Mouse (Mus musculus) spleen, adult 2 months (tissue): Measurements from ENCODE around the gene Tpcn2.

Experiments
- CTCF ChIP-seq: fragments of 200-500 bp; IDR thresholded peaks from 2 replicates; pipeline ENCODE4 v1.5.1; 2011; ENCODE audit warnings: mild to moderate bottlenecking, inconsistent platforms; ENCODE audit not compliant: insufficient read depth, insufficient read length, insufficient replicate concordance; ENCODE audit errors: extremely low read depth
- POLR2A ChIP-seq: fragments of 200-500 bp; IDR thresholded peaks from 2 replicates; pipeline ENCODE4 v1.6.1; 2011; ENCODE audit warnings: low read depth, low read length, inconsistent platforms

DNA sequence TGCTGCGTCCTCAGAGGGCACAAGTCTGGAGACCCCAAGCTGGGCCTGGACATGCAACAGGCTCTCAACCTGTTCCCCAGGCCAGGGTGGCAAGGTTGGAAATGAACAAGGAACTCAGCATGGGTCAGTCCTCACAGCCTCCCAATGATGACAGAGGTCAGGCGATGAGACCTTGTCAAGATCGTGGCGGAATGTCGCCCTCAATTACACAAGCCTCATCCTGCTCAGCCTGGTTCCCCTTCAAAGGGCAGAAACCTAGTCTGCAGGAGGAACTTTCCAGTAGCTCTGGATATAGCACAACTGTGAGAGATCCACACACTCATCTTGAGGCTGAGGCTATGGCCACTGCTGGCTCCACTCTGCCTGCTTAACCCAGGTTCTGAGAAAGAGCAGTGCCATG is 12.9 kb downstream of the Tpcn2 start:
- TF ChIP-seq CTCF (no peak), POLR2A (no peak)
